Comparison of ENCODE assay signal across 21 mouse cellular contexts in genomic region chr19:18746576-18747340, GRCm38 (mm10). TPM values are rescaled to one million over a fixed set of nuclear protein-coding genes. Genes with fewer than 3 reads are reported as not detected.
DNase-seq lines count a peak whose midpoint lies in the region; ATAC-seq and TF ChIP-seq lines count a peak whose summit lies in the region.
"Had no signal": no experiment of that assay in that cellular context is flagged by ENCODE, and none has a peak within 500 bp of the region (broad histone marks: within the 10 kb centered on the region; RNA-seq: fewer than 3 reads in every experiment).

No protein-coding gene starts in this region.

- peak; percentile 8 to 18 for DNase-seq in right cerebral cortex, adult 2 months (ENCODE audit: low spot score in 2 of 2)
- DNase-seq in right cerebral cortex, postnatal 10 days (ENCODE audit: low spot score in 2 of 2), result no peak
- peak; percentile 80 for DNase-seq in CH12.LX (ENCODE audit: extremely low read depth)
- peak; percentile 61 for DNase-seq in fat pad, adult 2 months (ENCODE audit: extremely low read depth, low read depth, low spot score)
- peak; percentile 11 for DNase-seq in telencephalon, adult 2 months (ENCODE audit: low read depth, low spot score)
- DNase-seq in thymus, postnatal 0 days (ENCODE audit: low spot score), result no peak
- DNase-seq: adrenal gland, adult 8-10 months; cerebellum, adult 18-20 months; heart, postnatal 36 days; kidney, adult 8-10 months; midbrain, embryonic 14.5 days; right cerebral cortex, postnatal 25 days had no signal

- H3K4me1 ChIP-seq in CH12.LX (ENCODE audit: control insufficient read depth in 1 of 2, insufficient read depth in 2 of 2), result peaks cover 10 to 28% of the 10 kb centered on the region in 2 experiments; a peak in 3 of 4 replicates
- H3K4me1 ChIP-seq in intestine, postnatal 0 days (replicated peaks; ENCODE audit: control insufficient read depth, insufficient read depth, low read length), result no peaks in the 10 kb centered on the region
- no peaks in the 10 kb centered on the region for H3K4me1 ChIP-seq in heart, embryonic 11.5 days (ENCODE audit: control insufficient read depth, insufficient read depth, low read length)

- dilution Hi-C loops in CH12.LX (cut with MboI; ENCODE audit: extremely low pct_ligation_motif_present, extremely low pct_unique_long_range_greater_than_20kb, low sequenced_read_pairs), result no loop called here

- TF ChIP-seq RAD21 in CH12.LX (IDR thresholded peaks at IDR 0.05; ENCODE audit: low read depth, low read length), result no peak

- H3K36me3 ChIP-seq in CH12.LX (replicated peaks in 1 of 2; ENCODE audit: control insufficient read depth in 1 of 2, insufficient read depth in 1 of 2, low read length in 1 of 2), result no peaks in the 10 kb centered on the region
- H3K36me3 ChIP-seq in intestine, postnatal 0 days (ENCODE audit: control insufficient read depth, insufficient read depth), result no peaks in the 10 kb centered on the region
- H3K36me3 ChIP-seq in heart, embryonic 11.5 days (ENCODE audit: control insufficient read depth, insufficient read depth, low read length), result no peaks in the 10 kb centered on the region
- H3K36me3 ChIP-seq: embryonic facial prominence, embryonic 10.5 days; heart, embryonic 12.5 days; limb, embryonic 12.5 days had no signal

- H3K9ac ChIP-seq in CH12.LX (ENCODE audit: insufficient read depth, low read depth), result peak overlapping the region; percentile 8; the same call in 1 of the 2 replicates
- H3K9ac ChIP-seq in intestine, postnatal 0 days (ENCODE audit: low read depth, low read length), result no peak overlapping the region
- no peak overlapping the region for H3K9ac ChIP-seq in heart, embryonic 11.5 days (ENCODE audit: low read depth, low read length)
- H3K9ac ChIP-seq: heart, embryonic 12.5 days; limb, embryonic 12.5 days; liver, embryonic 14.5 days had no signal

- no peaks in the 10 kb centered on the region for H3K9me3 ChIP-seq in CH12.LX (replicated peaks; ENCODE audit: low read length)
- no peaks in the 10 kb centered on the region for H3K9me3 ChIP-seq in intestine, postnatal 0 days (ENCODE audit: control insufficient read depth)
- H3K9me3 ChIP-seq in heart, embryonic 11.5 days (replicated peaks; ENCODE audit: control insufficient read depth, low read length), result no peaks in the 10 kb centered on the region
- H3K9me3 ChIP-seq: embryonic facial prominence, embryonic 10.5 days; heart, embryonic 12.5 days; limb, embryonic 12.5 days had no signal

- peak; percentile 95 for TF ChIP-seq EP300 in CH12.LX (IDR thresholded peaks at IDR 0.05; ENCODE audit: low read length)

- in situ Hi-C loops in CH12.LX (cut with MboI; ENCODE audit: low pct_ligation_motif_present, low pct_unique_long_range_greater_than_20kb, low sequenced_read_pairs), result no loop called here

- peak overlapping the region; percentile 39; the same call in 1 of the 2 replicates for H3K27ac ChIP-seq in CH12.LX (ENCODE audit: insufficient read depth, low read depth)
- no peak overlapping the region for H3K27ac ChIP-seq in intestine, postnatal 0 days (ENCODE audit: low read depth, low read length)
- no peak overlapping the region for H3K27ac ChIP-seq in heart, embryonic 11.5 days (ENCODE audit: low read depth, low read length)
- H3K27ac ChIP-seq: embryonic facial prominence, embryonic 10.5 days; limb, embryonic 12.5 days; liver, embryonic 14.5 days had no signal

- WGBS in intestine, postnatal 0 days, result 88% methylated on average over 5 of the region's 5 CpGs
- 87% methylated on average over 5 of the region's 5 CpGs for WGBS in heart, embryonic 11.5 days (ENCODE audit: insufficient replicate concordance)

- H3K27me3 ChIP-seq in CH12.LX (replicated peaks), result no peaks in the 10 kb centered on the region
- 0 out of 2 replicates have a peak, but pooled peaks cover 8% of the 10 kb centered on the region for H3K27me3 ChIP-seq in intestine, postnatal 0 days (replicated peaks; ENCODE audit: control insufficient read depth, insufficient read depth, low read length)
- peaks cover 13% of the 10 kb centered on the region; the same call in 1 of the 2 replicates for H3K27me3 ChIP-seq in heart, embryonic 11.5 days (ENCODE audit: control insufficient read depth, insufficient read depth, low read length)

- no peak for TF ChIP-seq POLR2A in CH12.LX (IDR thresholded peaks at IDR 0.05; ENCODE audit: low read depth, low read length)

- no peak for TF ChIP-seq CTCF in CH12.LX (conservative IDR thresholded peaks at IDR 0.05 in 1 of 2, IDR thresholded peaks at IDR 0.05 in 1 of 2; ENCODE audit: low read depth in 2 of 2, low read length in 2 of 2)
- TF ChIP-seq CTCF in intestine, postnatal 0 days (IDR thresholded peaks at IDR 0.05; ENCODE audit: low read depth), result no peak

- no peak overlapping the region for H3K4me3 ChIP-seq in CH12.LX (replicated peaks in 1 of 3; ENCODE audit: low read depth in 2 of 3, low read length in 2 of 3, poor library complexity in 1 of 3)
- H3K4me3 ChIP-seq in intestine, postnatal 0 days (ENCODE audit: low read depth, low read length), result no peak overlapping the region
- no peak overlapping the region for H3K4me3 ChIP-seq in heart, embryonic 11.5 days (ENCODE audit: low read depth, low read length)
- H3K4me3 ChIP-seq: embryonic facial prominence, embryonic 10.5 days; erythroblast, embryonic 14.5 days; heart, embryonic 12.5 days; limb, embryonic 12.5 days had no signal

- no peak for ATAC-seq in intestine, postnatal 0 days
- no peak for ATAC-seq in heart, embryonic 11.5 days (replicated peaks; ENCODE audit: insufficient number of reproducible peaks, low FRiP score, low TSS enrichment)
- ATAC-seq: hindbrain, embryonic 16.5 days had no signal

- H3K79me2 ChIP-seq in CH12.LX (replicated peaks; ENCODE audit: control insufficient read depth, extremely low read depth, insufficient read depth, poor library complexity, severe bottlenecking), result no peaks in the 10 kb centered on the region

- peak overlapping the region; percentile 47; the same call in 1 of the 2 replicates for H3K4me2 ChIP-seq in CH12.LX (ENCODE audit: insufficient read depth, low read depth, poor library complexity, severe bottlenecking)
- no peak overlapping the region for H3K4me2 ChIP-seq in intestine, postnatal 0 days (replicated peaks; ENCODE audit: low read depth)
- no peak overlapping the region for H3K4me2 ChIP-seq in heart, embryonic 11.5 days
- H3K4me2 ChIP-seq: heart, embryonic 12.5 days; limb, embryonic 12.5 days had no signal

TF ChIP-seq in CH12.LX, 34 proteins besides CTCF, POLR2A, EP300 and RAD21 (continues in another document):
- TF ChIP-seq POLR2AphosphoS2 (IDR thresholded peaks at IDR 0.05; ENCODE audit: low read depth, low read length) (no peak), IRF4 (IDR thresholded peaks at IDR 0.05; ENCODE audit: low read depth, low read length) (peak; percentile 96), JUND (conservative IDR thresholded peaks at IDR 0.05; ENCODE audit: low read depth, low read length) (peak; percentile 98), CHD2 (IDR thresholded peaks at IDR 0.05; ENCODE audit: low read length) (peak; percentile 71), ZC3H11A (IDR thresholded peaks at IDR 0.05; ENCODE audit: low read depth, low read length) (no peak), MEF2A (IDR thresholded peaks at IDR 0.05; ENCODE audit: borderline replicate concordance, low read depth, low read length) (peak; percentile 71), PAX5 (IDR thresholded peaks at IDR 0.05; ENCODE audit: low read length) (no peak), MAFK (IDR thresholded peaks at IDR 0.05; ENCODE audit: insufficient replicate concordance, low read length) (peak; percentile 82), TBP (conservative IDR thresholded peaks at IDR 0.05; ENCODE audit: low read depth, low read length) (no peak), JUN (IDR thresholded peaks at IDR 0.05; ENCODE audit: insufficient read depth, low read depth, low read length) (peak; percentile 85), MXI1 (IDR thresholded peaks at IDR 0.05; ENCODE audit: low read depth, low read length) (peak; percentile 49; the same call in 1 of the 2 replicates), CHD1 (IDR thresholded peaks at IDR 0.05; ENCODE audit: low read depth, low read length) (no peak), NRF1 (IDR thresholded peaks at IDR 0.05; ENCODE audit: low read depth, low read length) (no peak), USF1 (IDR thresholded peaks at IDR 0.05; ENCODE audit: low read depth, low read length) (no peak), TCF12 (IDR thresholded peaks at IDR 0.05; ENCODE audit: low read depth, low read length) (peak; percentile 39; the same call in 1 of the 2 replicates), HCFC1 (IDR thresholded peaks at IDR 0.05; ENCODE audit: low read depth, low read length) (no peak), MAZ (IDR thresholded peaks at IDR 0.05; ENCODE audit: low read depth, low read length) (peak; percentile 42; the same call in 1 of the 2 replicates), NELFE (IDR thresholded peaks at IDR 0.05; ENCODE audit: low read depth, low read length) (no peak), SMC3 (IDR thresholded peaks at IDR 0.05; ENCODE audit: low read depth, low read length) (no peak), MAX (IDR thresholded peaks at IDR 0.05; ENCODE audit: low read length) (no peak; the same call in 1 of the 2 replicates), UBTF (IDR thresholded peaks at IDR 0.05; ENCODE audit: low read depth, low read length) (no peak), USF2 (conservative IDR thresholded peaks at IDR 0.05; ENCODE audit: low read depth, low read length) (no peak), MYC (IDR thresholded peaks at IDR 0.05; ENCODE audit: low read depth, low read length) (peak; percentile 77), ZNF384 (IDR thresholded peaks at IDR 0.05; ENCODE audit: low read depth, low read length) (peak; percentile 90), BHLHE40 (IDR thresholded peaks at IDR 0.05; ENCODE audit: low read depth, low read length) (peak; percentile 98)

RNA-seq across cellular contexts. Expression of gene Trpm6, which starts 3.0 kb away (rescaled TPM):
- total RNA-seq in CH12.LX (2012; rRNA removed), result 0.04 TPM in 1 of 2 replicates, not detected in the other
- not detected in 2 replicates for total RNA-seq in CH12.LX (2014; rRNA removed)
- polyA plus RNA-seq in CH12.LX (2012; ENCODE audit: insufficient read length, low read depth), result not detected in 2 replicates
- polyA plus RNA-seq in intestine, postnatal 0 days (2015; fragmentation: Nextera tagmentation; extraction: Ambion mirVana), result 0.07 and 0.08 TPM in 2 replicates
- 0.14 TPM in 2 replicates for polyA plus RNA-seq in thymus, postnatal 0 days (2015; fragmentation: Nextera tagmentation; extraction: Ambion mirVana)
- 0.07 and 0.31 TPM in 2 replicates for polyA plus RNA-seq in heart, embryonic 11.5 days (2014; fragmentation: Nextera tagmentation; extraction: Ambion mirVana)
- total RNA-seq: megakaryocyte progenitor cell, adult 5-6 weeks had no signal
- polyA plus RNA-seq: erythroblast, embryonic 14.5 days had no signal

RNA-seq across cellular contexts. Expression of gene D030056L22Rik, which starts 33.8 kb away (rescaled TPM):
- total RNA-seq in CH12.LX (2012; rRNA removed), result 20.6 and 24.1 TPM in 2 replicates
- 73.7 and 76.0 TPM in 2 replicates for total RNA-seq in CH12.LX (2014; rRNA removed)
- polyA plus RNA-seq in CH12.LX (2012; ENCODE audit: insufficient read length, low read depth), result 24.7 and 29.2 TPM in 2 replicates
- polyA plus RNA-seq in intestine, postnatal 0 days (2015; fragmentation: Nextera tagmentation; extraction: Ambion mirVana), result 11.2 and 11.3 TPM in 2 replicates
- polyA plus RNA-seq in thymus, postnatal 0 days (2015; fragmentation: Nextera tagmentation; extraction: Ambion mirVana), result 39.4 and 39.7 TPM in 2 replicates
- 26.9 and 27.7 TPM in 2 replicates for polyA plus RNA-seq in heart, embryonic 11.5 days (2014; fragmentation: Nextera tagmentation; extraction: Ambion mirVana)

Comparison
In these comparisons a context has a peak if more than half of its experiments do, and no peak if none do; other contexts are left out.
1. DNase-seq: peak in right cerebral cortex, adult 2 months (2 of 2), CH12.LX (single experiment), fat pad, adult 2 months (single experiment) and telencephalon, adult 2 months (single experiment); none in right cerebral cortex, postnatal 10 days (0 of 2) and thymus, postnatal 0 days (single experiment).